Mouse (Mus musculus): ENCODE measurements around the gene Wap.

DNA sequence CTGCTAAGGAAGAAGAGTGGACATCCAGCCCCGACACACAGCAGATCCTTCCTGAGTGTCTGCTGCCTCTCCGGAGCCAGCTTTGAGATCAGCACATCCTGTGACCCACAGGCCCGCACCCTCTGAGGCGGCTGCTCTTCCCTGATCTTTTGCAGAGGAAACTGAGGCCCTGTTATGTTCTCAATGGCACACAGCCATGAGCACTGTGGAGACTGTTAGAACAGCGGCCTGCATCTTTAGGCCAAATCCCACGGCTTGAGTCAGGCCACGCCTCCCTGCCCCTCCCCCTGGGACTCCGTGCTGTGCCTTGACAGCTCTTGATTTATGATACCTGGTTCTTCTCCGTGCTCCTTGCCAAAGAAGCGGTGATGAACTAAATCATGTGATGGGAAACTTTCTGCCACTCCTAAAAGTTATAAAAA is 42.0 kb upstream of the Wap start:
- TF ChIP-seq NELFE (IDR thresholded peaks at IDR 0.05; ENCODE audit: low read depth, low read length) (no peak), TBP (conservative IDR thresholded peaks at IDR 0.05; ENCODE audit: low read depth, low read length) (no peak), MAFK (IDR thresholded peaks at IDR 0.05; ENCODE audit: insufficient replicate concordance, low read length) (no peak), MXI1 (IDR thresholded peaks at IDR 0.05; ENCODE audit: low read depth, low read length) (no peak), EP300 (IDR thresholded peaks at IDR 0.05; ENCODE audit: low read length) (no peak), CHD2 (IDR thresholded peaks at IDR 0.05; ENCODE audit: low read length) (no peak), POLR2A (IDR thresholded peaks at IDR 0.05; ENCODE audit: low read depth, low read length) (no peak), ZC3H11A (IDR thresholded peaks at IDR 0.05; ENCODE audit: low read depth, low read length) (no peak), UBTF (IDR thresholded peaks at IDR 0.05; ENCODE audit: low read depth, low read length) (no peak), RAD21 (IDR thresholded peaks at IDR 0.05; ENCODE audit: low read depth, low read length) (no peak), TCF12 (IDR thresholded peaks at IDR 0.05; ENCODE audit: low read depth, low read length) (no peak), ETS1 (conservative IDR thresholded peaks at IDR 0.05; ENCODE audit: low read depth, low read length) (no peak), POLR2AphosphoS2 (IDR thresholded peaks at IDR 0.05; ENCODE audit: low read depth, low read length) (no peak), CTCF (conservative IDR thresholded peaks at IDR 0.05 in 1 of 2, IDR thresholded peaks at IDR 0.05 in 1 of 2; ENCODE audit: low read depth in 2 of 2, low read length in 2 of 2) (no peak)

Measured in CH12.LX (cell line).